Mouse (Mus musculus): Measurements from ENCODE around the gene Gli3. TPM values are rescaled to one million over a fixed set of nuclear protein-coding genes. Genes with fewer than 3 reads are reported as not detected.

The Gli3 gene
- polyA plus RNA-seq, 1 experiment from 2014 or later, result 20.5 TPM

- H3K9ac ChIP-seq (ENCODE audit: low read depth, low read length), result no peak overlapping the region
- H3K9me3 ChIP-seq (ENCODE audit: control insufficient read depth, low read length), result no peaks in the 10 kb centered on the region
- no peak overlapping the region for H3K4me3 ChIP-seq (ENCODE audit: low read depth, low read length)
- H3K4me1 ChIP-seq (ENCODE audit: control insufficient read depth, insufficient read depth, low read length), result peaks cover 9% of the 10 kb centered on the region
- H3K4me2 ChIP-seq (ENCODE audit: low read depth, low read length), result no peak overlapping the region
- DNase-seq (ENCODE audit: low spot score), result no peak
- H3K27me3 ChIP-seq (replicated peaks; ENCODE audit: control insufficient read depth, insufficient read depth, low read length), result no peaks in the 10 kb centered on the region
- no peak for ATAC-seq (ENCODE audit: low read depth)
- H3K36me3 ChIP-seq (ENCODE audit: control insufficient read depth, insufficient read depth, low read length), result peaks cover 4% of the 10 kb centered on the region; the same call in 1 of the 2 replicates
- no peak overlapping the region for H3K27ac ChIP-seq (replicated peaks; ENCODE audit: low read depth, low read length)
- 79% methylated on average over 9 of the region's 9 CpGs for WGBS
Observed at GRCm38 (mm10) chr13:15670144-15670961, 207.3 kb downstream of the Gli3 start.

DNA sequence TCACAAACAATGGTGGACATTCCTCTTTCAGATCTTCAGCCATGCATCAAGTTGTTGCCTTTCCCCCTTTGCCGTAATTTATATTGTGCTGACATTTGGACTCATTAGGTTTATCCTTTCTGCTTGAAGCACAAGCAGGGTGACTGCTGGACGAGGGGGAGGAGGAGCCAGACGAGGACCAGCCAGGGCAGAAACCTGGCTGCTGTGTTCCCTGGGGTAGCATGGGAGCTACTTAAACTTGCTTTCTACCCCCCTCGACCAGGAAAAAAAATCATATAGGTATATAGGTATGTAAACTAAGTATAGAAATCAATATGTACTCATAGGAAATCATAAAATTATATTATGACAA, 207.9 kb downstream of the Gli3 start:
- 63% methylated on average over 4 of the region's 4 CpGs for WGBS
- no peaks in the 10 kb centered on the region for H3K9me3 ChIP-seq (ENCODE audit: control insufficient read depth, low read length)

GRCm38 (mm10) chr13:15675480-15675879, 212.4 kb downstream of the Gli3 start:
- H3K4me2 ChIP-seq (ENCODE audit: low read depth, low read length), result no peak overlapping the region
- H3K4me3 ChIP-seq (ENCODE audit: low read depth, low read length), result no peak overlapping the region
- H3K27ac ChIP-seq (replicated peaks; ENCODE audit: low read depth, low read length), result no peak overlapping the region
- no peaks in the 10 kb centered on the region for H3K9me3 ChIP-seq (ENCODE audit: control insufficient read depth, low read length)
- H3K36me3 ChIP-seq (ENCODE audit: control insufficient read depth, insufficient read depth, low read length), result 0 out of 2 replicates have a peak, but pooled peaks cover 15% of the 10 kb centered on the region
- ATAC-seq (ENCODE audit: low read depth), result no peak
- no peaks in the 10 kb centered on the region for H3K27me3 ChIP-seq (replicated peaks; ENCODE audit: control insufficient read depth, insufficient read depth, low read length)
- no peak for DNase-seq (ENCODE audit: low spot score)
- H3K4me1 ChIP-seq (ENCODE audit: control insufficient read depth, insufficient read depth, low read length), result no peaks in the 10 kb centered on the region
- H3K9ac ChIP-seq (ENCODE audit: low read depth, low read length), result no peak overlapping the region

More for the DNA sequence above, 207.9 kb downstream of the Gli3 start:
- no peak overlapping the region for H3K27ac ChIP-seq (replicated peaks; ENCODE audit: low read depth, low read length)
- no peaks in the 10 kb centered on the region for H3K27me3 ChIP-seq (replicated peaks; ENCODE audit: control insufficient read depth, insufficient read depth, low read length)
- no peak overlapping the region for H3K4me2 ChIP-seq (ENCODE audit: low read depth, low read length)
- H3K36me3 ChIP-seq (ENCODE audit: control insufficient read depth, insufficient read depth, low read length), result no peaks in the 10 kb centered on the region
- DNase-seq (ENCODE audit: low spot score) (no peak), ATAC-seq (ENCODE audit: low read depth) (no peak)
- no peak overlapping the region for H3K4me3 ChIP-seq (ENCODE audit: low read depth, low read length)
- H3K9ac ChIP-seq (ENCODE audit: low read depth, low read length), result no peak overlapping the region
- H3K4me1 ChIP-seq (ENCODE audit: control insufficient read depth, insufficient read depth, low read length), result peaks cover 3% of the 10 kb centered on the region

GRCm38 (mm10) chr13:15677106-15677760, 214.2 kb downstream of the Gli3 start:
- no peaks in the 10 kb centered on the region for H3K9me3 ChIP-seq (ENCODE audit: control insufficient read depth, low read length)
- DNase-seq (ENCODE audit: low spot score) (no peak), ATAC-seq (ENCODE audit: low read depth) (no peak)
- H3K27ac ChIP-seq (replicated peaks; ENCODE audit: low read depth, low read length), result no peak overlapping the region
- H3K36me3 ChIP-seq (ENCODE audit: control insufficient read depth, insufficient read depth, low read length), result 0 out of 2 replicates have a peak, but pooled peaks cover 15% of the 10 kb centered on the region
- WGBS, result 93% methylated on average over 4 of the region's 4 CpGs
- no peaks in the 10 kb centered on the region for H3K4me1 ChIP-seq (ENCODE audit: control insufficient read depth, insufficient read depth, low read length)
- no peak overlapping the region for H3K4me2 ChIP-seq (ENCODE audit: low read depth, low read length)
- no peak overlapping the region for H3K9ac ChIP-seq (ENCODE audit: low read depth, low read length)
- H3K4me3 ChIP-seq (ENCODE audit: low read depth, low read length), result no peak overlapping the region
- no peaks in the 10 kb centered on the region for H3K27me3 ChIP-seq (replicated peaks; ENCODE audit: control insufficient read depth, insufficient read depth, low read length)

DNA sequence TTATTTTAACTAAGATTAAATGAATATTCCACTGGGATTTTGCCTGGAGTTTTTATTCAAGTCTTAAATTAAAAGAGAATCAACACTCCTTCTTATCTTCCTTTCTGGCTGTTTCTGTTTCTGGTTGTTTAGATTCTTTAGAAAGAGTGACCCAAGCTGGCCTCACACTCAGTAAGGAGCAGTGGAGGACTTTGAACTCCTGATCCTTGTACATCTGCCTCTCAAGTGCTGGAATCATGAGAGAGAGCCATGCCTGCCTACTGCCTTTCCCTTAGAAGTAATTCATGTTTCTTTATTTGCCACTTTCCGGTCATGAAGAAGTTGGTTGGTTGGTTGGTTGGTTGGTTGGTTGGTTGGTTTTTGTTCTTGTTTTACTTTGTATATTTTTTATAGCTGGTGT, 218.5 kb downstream of the Gli3 start:
- 98% methylated on average over 1 of the region's 1 CpGs for WGBS
- DNase-seq (ENCODE audit: low spot score), result no peak
- no peaks in the 10 kb centered on the region for H3K27me3 ChIP-seq (replicated peaks; ENCODE audit: control insufficient read depth, insufficient read depth, low read length)
- H3K9me3 ChIP-seq (ENCODE audit: control insufficient read depth, low read length), result no peaks in the 10 kb centered on the region
- no peak overlapping the region for H3K4me3 ChIP-seq (ENCODE audit: low read depth, low read length)
- no peak overlapping the region for H3K4me2 ChIP-seq (ENCODE audit: low read depth, low read length)
- H3K36me3 ChIP-seq (ENCODE audit: control insufficient read depth, insufficient read depth, low read length), result 0 out of 2 replicates have a peak, but pooled peaks cover 15% of the 10 kb centered on the region
- no peaks in the 10 kb centered on the region for H3K4me1 ChIP-seq (ENCODE audit: control insufficient read depth, insufficient read depth, low read length)
- H3K27ac ChIP-seq (replicated peaks; ENCODE audit: low read depth, low read length), result no peak overlapping the region
- no peak for ATAC-seq (ENCODE audit: low read depth)
- H3K9ac ChIP-seq (ENCODE audit: low read depth, low read length), result no peak overlapping the region

- Histone ChIP-seq H3K27ac (replicated peaks; ENCODE audit: low read depth, low read length) (no peak overlapping the region), H3K27me3 (replicated peaks; ENCODE audit: control insufficient read depth, insufficient read depth, low read length) (no peaks in the 10 kb centered on the region), H3K9me3 (ENCODE audit: control insufficient read depth, low read length) (no peaks in the 10 kb centered on the region), H3K4me2 (ENCODE audit: low read depth, low read length) (no peak overlapping the region), H3K4me1 (ENCODE audit: control insufficient read depth, insufficient read depth, low read length) (no peaks in the 10 kb centered on the region), H3K36me3 (ENCODE audit: control insufficient read depth, insufficient read depth, low read length) (0 out of 2 replicates have a peak, but pooled peaks cover 15% of the 10 kb centered on the region), H3K4me3 (ENCODE audit: low read depth, low read length) (no peak overlapping the region), H3K9ac (ENCODE audit: low read depth, low read length) (no peak overlapping the region)
- WGBS, result 67% methylated on average over 1 of the region's 1 CpGs
- ATAC-seq (ENCODE audit: low read depth), result no peak
- DNase-seq (ENCODE audit: low spot score), result no peak
Observed at GRCm38 (mm10) chr13:15683006-15683405, 220.0 kb downstream of the Gli3 start.

DNA sequence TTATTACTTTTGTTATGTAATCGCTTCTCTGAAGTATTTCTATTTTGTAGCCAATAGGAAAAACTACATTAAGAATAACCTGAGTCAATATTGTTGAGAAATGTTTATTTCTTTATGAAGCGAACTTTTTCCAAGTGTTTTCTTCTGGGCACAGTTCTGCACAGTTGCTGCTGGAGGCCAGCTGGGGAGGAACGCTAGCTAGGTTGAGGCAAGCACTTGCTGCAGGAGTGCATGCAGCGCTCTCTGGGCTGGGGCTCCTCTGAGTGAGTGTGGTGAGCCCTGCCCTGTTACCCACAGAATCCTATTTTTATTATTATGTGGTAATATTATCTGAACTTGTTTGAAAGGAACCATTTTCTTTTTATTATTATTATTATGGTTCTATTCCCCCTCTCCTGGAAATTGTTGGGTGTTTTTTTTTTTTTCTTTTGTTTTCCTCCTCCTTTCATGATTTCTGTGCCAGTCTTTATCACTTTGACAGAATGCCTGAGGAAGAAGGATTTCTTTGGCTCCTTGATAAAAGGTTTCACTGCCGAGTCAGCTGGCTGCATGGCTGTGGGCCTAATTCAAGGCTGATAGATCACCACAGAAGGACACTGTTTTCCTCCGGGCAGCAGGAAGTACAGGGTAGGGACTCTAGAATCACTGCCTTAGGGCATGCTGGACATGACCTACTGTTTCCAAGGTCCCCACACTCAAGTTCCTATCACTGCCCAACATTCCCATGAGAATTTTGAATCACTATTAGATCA, 225.2 kb downstream of the Gli3 start:
- H3K9me3 ChIP-seq (ENCODE audit: control insufficient read depth, low read length), result no peaks in the 10 kb centered on the region
- H3K9ac ChIP-seq (ENCODE audit: low read depth, low read length), result no peak overlapping the region
- no peak overlapping the region for H3K4me2 ChIP-seq (ENCODE audit: low read depth, low read length)
- no peak overlapping the region; the same call in 1 of the 2 replicates for H3K27ac ChIP-seq (replicated peaks; ENCODE audit: low read depth, low read length)
- H3K4me1 ChIP-seq (ENCODE audit: control insufficient read depth, insufficient read depth, low read length), result no peaks in the 10 kb centered on the region
- ATAC-seq (ENCODE audit: low read depth), result no peak
- 72% methylated on average over 6 of the region's 6 CpGs for WGBS
- no peaks in the 10 kb centered on the region for H3K27me3 ChIP-seq (replicated peaks; ENCODE audit: control insufficient read depth, insufficient read depth, low read length)
- H3K4me3 ChIP-seq (ENCODE audit: low read depth, low read length), result no peak overlapping the region
- DNase-seq (ENCODE audit: low spot score), result no peak
- no peaks in the 10 kb centered on the region for H3K36me3 ChIP-seq (ENCODE audit: control insufficient read depth, insufficient read depth, low read length)

- Histone ChIP-seq H3K4me3 (ENCODE audit: low read depth, low read length) (no peak overlapping the region), H3K36me3 (ENCODE audit: control insufficient read depth, insufficient read depth, low read length) (no peaks in the 10 kb centered on the region), H3K27me3 (replicated peaks; ENCODE audit: control insufficient read depth, insufficient read depth, low read length) (no peaks in the 10 kb centered on the region), H3K4me2 (ENCODE audit: low read depth, low read length) (no peak overlapping the region), H3K9me3 (ENCODE audit: control insufficient read depth, low read length) (no peaks in the 10 kb centered on the region), H3K9ac (ENCODE audit: low read depth, low read length) (no peak overlapping the region), H3K27ac (replicated peaks; ENCODE audit: low read depth, low read length) (no peak overlapping the region), H3K4me1 (ENCODE audit: control insufficient read depth, insufficient read depth, low read length) (no peaks in the 10 kb centered on the region)
- no peak for ATAC-seq (ENCODE audit: low read depth)
- WGBS, result 84% methylated on average over 5 of the region's 5 CpGs
- DNase-seq (ENCODE audit: low spot score), result no peak
Observed at GRCm38 (mm10) chr13:15688826-15689501, 225.9 kb downstream of the Gli3 start.
